Mouse (Mus musculus) lung, embryonic 15.5 days (tissue): ENCODE data around the gene Gpr82. TPM values are rescaled to one million over a fixed set of nuclear protein-coding genes. Genes with fewer than 3 reads are reported as not detected.

ENCODE experiments used
- ATAC-seq: fragments of 200-750 bp; cut with Nextera tagmentation; 2 replicates; pipeline ENCODE4 v1.8.0; 2017; ENCODE audit warnings: moderate number of reproducible peaks, borderline replicate concordance; ENCODE audit not compliant: low FRiP score, low TSS enrichment; ENCODE audit errors: extremely low read depth
- H3K27ac ChIP-seq: fragments of 300-500 bp; sonication (generic); 2 replicates; pipeline ENCODE4 v1.5.1; 2015; ENCODE audit warnings: moderate library complexity, mild to moderate bottlenecking, inconsistent platforms
- H3K27me3 ChIP-seq: fragments of 300-500 bp; sonication (generic); 2 replicates; pipeline ENCODE4 v1.6.1; 2015; ENCODE audit warnings: inconsistent platforms
- H3K36me3 ChIP-seq: fragments of 300-500 bp; sonication (generic); 2 replicates; pipeline ENCODE4 v1.6.1; 2015; ENCODE audit warnings: inconsistent platforms
- H3K4me1 ChIP-seq: fragments of 300-500 bp; sonication (generic); 2 replicates; pipeline ENCODE4 v1.6.1; 2015; ENCODE audit warnings: inconsistent platforms
- H3K4me2 ChIP-seq: fragments of 300-500 bp; sonication (generic); 2 replicates; pipeline ENCODE4 v1.6.1; 2015; ENCODE audit warnings: inconsistent platforms, mild to moderate bottlenecking, moderate library complexity
- H3K4me3 ChIP-seq: fragments of 300-500 bp; sonication (generic); 2 replicates; pipeline ENCODE4 v1.5.1; 2015; ENCODE audit warnings: mild to moderate bottlenecking, inconsistent platforms
- H3K9ac ChIP-seq: fragments of 300-500 bp; sonication (generic); 2 replicates; pipeline ENCODE4 v1.6.1; 2015; ENCODE audit warnings: inconsistent platforms
- H3K9me3 ChIP-seq: fragments of 300-500 bp; sonication (generic); 2 replicates; pipeline ENCODE4 v1.6.1; 2016; ENCODE audit warnings: inconsistent platforms
- WGBS: fragments of 180-500 bp; shearing (Covaris S2); methylation state at CpG from one replicate; pipeline ENCODE4 v1.1.7; 2015; 5-methylcytosine and 5-hydroxymethylcytosine counted together
- polyA plus RNA-seq: library from polyadenylated mRNA; unstranded; fragments of >200 nt; fragmentation: Nextera tagmentation; extraction: Ambion mirVana; gene quantifications from 2 replicates; pipeline ENCODE4 v1.2.1, GENCODE M21; 2015

Gene Gpr82
- polyA plus RNA-seq, 1 experiment from 2014 or later, result 0.42 TPM

DNA sequence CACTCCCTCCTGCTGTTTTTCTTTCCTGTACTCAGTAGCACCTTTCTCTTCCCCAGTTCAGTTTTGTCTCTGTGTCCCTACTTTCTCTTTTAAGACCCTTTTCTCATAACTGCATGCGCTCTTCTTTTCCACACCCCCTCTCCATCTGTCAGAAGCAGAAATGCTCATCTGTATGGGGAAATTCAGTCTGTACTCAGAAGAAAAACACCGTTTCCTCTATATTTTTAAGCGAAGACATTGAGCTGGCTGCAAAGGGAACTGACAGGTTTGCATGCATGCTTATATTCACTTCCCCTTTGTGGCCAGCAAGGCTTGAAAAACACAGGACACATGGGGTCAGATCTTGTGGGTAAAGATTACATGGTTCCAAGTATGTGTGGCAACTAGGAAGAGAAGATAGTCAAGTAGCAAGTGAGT, 6.2 kb upstream of the Gpr82 start:
- no peak overlapping the region for H3K27ac ChIP-seq
- H3K9ac ChIP-seq, result no peak overlapping the region
- no peak for ATAC-seq
- H3K36me3 ChIP-seq, result no peaks in the 10 kb centered on the region
- no peak overlapping the region for H3K4me3 ChIP-seq
- H3K4me1 ChIP-seq, result no peaks in the 10 kb centered on the region
- H3K27me3 ChIP-seq, result no peaks in the 10 kb centered on the region
- 74% methylated on average over 3 of the region's 3 CpGs for WGBS
- H3K9me3 ChIP-seq, result no peaks in the 10 kb centered on the region
- H3K4me2 ChIP-seq, result no peak overlapping the region

DNA sequence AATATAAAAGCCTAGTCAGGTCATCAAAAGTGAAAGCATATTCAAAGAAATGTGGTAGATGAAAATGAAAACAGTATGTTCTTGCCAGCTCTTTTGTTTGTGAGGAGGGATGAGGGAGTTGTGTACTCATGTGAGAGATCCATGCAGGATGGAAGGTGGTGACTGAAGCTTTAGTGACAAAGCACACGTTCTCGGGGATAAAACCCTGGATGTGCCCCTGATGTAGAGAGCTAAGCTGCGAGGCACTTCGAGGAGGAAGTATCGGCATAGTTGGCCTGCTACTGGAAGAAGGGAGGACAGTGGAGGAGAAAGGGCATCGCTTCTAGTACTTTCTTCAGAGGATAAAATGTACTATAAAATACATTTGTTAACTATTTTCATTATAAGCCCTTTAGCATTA, 5.3 kb upstream of the Gpr82 start:
- no peak for ATAC-seq
- no peak overlapping the region for H3K4me2 ChIP-seq
- no peaks in the 10 kb centered on the region for H3K27me3 ChIP-seq
- no peak overlapping the region for H3K27ac ChIP-seq
- no peak overlapping the region for H3K9ac ChIP-seq
- H3K4me3 ChIP-seq, result no peak overlapping the region
- H3K4me1 ChIP-seq, result no peaks in the 10 kb centered on the region
- WGBS, result 77% methylated on average over 6 of the region's 6 CpGs
- H3K9me3 ChIP-seq, result no peaks in the 10 kb centered on the region
- H3K36me3 ChIP-seq, result no peaks in the 10 kb centered on the region

DNA sequence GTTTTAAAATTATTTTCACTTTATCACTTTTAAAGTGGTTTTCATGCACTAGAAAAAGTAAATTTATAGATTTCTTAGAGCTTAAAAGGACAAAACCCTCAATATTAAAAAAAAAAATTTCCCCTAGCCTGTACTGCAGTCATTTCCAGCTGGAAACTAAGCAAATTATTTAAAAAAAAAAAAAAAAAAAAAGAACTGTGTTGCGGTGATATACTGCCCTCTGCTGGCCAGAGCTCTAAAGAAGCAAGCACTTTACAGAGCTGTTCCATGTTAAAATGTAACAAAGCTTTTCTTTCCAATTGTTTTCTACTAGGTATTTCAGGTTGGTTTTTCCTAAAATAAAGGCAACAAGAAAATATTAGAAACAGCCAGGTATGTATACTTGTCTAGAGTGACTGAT, 4.4 kb upstream of the Gpr82 start:
- Histone ChIP-seq H3K27ac (no peak overlapping the region), H3K27me3 (no peaks in the 10 kb centered on the region), H3K36me3 (no peaks in the 10 kb centered on the region), H3K9me3 (no peaks in the 10 kb centered on the region), H3K9ac (no peak overlapping the region), H3K4me3 (no peak overlapping the region), H3K4me2 (no peak overlapping the region), H3K4me1 (no peaks in the 10 kb centered on the region)
- ATAC-seq, result no peak
- WGBS, result 12% methylated on average over 1 of the region's 1 CpGs

GRCm38 (mm10) chrX:13658616-13659140, 2.5 kb upstream of the Gpr82 start:
- no peak overlapping the region for H3K4me2 ChIP-seq
- ATAC-seq, result no peak
- no peak overlapping the region for H3K4me3 ChIP-seq
- H3K9ac ChIP-seq, result no peak overlapping the region
- no peaks in the 10 kb centered on the region for H3K9me3 ChIP-seq
- H3K4me1 ChIP-seq, result no peaks in the 10 kb centered on the region
- H3K27ac ChIP-seq, result no peak overlapping the region
- WGBS, result 73% methylated on average over 3 of the region's 3 CpGs
- no peaks in the 10 kb centered on the region for H3K36me3 ChIP-seq
- no peaks in the 10 kb centered on the region for H3K27me3 ChIP-seq

DNA sequence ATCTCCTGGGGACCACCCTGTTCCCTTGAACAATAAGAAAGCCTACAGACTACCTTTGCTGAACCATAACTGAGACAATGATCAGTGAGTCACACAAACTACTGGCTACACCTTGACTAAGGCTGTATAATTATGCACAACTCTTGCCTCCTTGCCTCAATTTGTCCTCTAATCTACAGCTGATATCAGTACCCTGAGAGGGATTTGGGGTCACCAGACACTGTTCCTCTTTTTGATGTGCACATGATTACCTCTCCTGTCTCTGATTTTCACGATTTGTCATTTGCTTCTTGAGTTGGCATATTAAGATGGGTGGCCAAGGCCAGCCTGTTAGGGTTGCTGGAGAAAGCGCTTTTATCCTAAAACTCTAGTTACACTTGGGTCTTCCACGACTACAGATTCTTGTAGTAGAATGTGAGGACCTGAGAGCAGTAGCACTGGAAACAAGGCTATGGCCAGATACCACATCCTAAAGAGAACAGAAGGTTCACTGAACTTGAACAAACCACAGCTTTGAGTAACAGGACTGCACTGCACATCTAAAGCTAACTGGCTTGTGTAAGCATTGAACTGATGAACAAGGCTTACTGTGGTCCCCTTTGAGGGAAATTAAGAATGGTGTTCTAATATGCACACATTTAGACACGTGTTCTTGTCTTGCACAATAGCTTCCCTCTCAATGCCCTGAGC, 1.8 kb upstream of the Gpr82 start:
- Histone ChIP-seq H3K27me3 (no peaks in the 10 kb centered on the region), H3K27ac (no peak overlapping the region), H3K9me3 (no peaks in the 10 kb centered on the region), H3K9ac (no peak overlapping the region), H3K36me3 (no peaks in the 10 kb centered on the region), H3K4me1 (no peaks in the 10 kb centered on the region), H3K4me2 (no peak overlapping the region), H3K4me3 (no peak overlapping the region)
- 66% methylated on average over 4 of the region's 4 CpGs for WGBS
- no peak for ATAC-seq

DNA sequence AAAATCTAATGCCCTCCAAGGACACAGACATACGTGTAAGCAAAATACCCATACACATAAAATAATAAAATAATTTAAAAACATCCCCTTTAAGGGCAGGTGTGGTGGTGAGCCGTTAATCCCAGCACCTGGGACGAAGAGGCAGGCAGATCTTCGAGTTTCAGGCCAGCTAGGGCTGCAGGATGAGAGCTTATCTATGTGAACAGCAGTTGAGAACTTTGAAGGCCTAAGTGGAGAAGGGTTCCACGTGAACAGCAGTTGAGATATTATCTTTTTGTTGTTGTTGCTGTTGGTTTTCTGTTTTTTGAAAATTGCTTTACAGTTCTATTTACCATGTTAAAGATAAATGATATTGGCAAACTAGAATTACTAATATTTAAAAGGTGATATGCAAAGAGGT, 7.7 kb downstream of the Gpr82 start:
- Histone ChIP-seq H3K9ac (no peak overlapping the region), H3K4me2 (no peak overlapping the region), H3K27me3 (no peaks in the 10 kb centered on the region), H3K36me3 (no peaks in the 10 kb centered on the region), H3K27ac (no peak overlapping the region), H3K9me3 (no peaks in the 10 kb centered on the region), H3K4me3 (no peak overlapping the region), H3K4me1 (no peaks in the 10 kb centered on the region)
- no peak for ATAC-seq
- 70% methylated on average over 5 of the region's 5 CpGs for WGBS

DNA sequence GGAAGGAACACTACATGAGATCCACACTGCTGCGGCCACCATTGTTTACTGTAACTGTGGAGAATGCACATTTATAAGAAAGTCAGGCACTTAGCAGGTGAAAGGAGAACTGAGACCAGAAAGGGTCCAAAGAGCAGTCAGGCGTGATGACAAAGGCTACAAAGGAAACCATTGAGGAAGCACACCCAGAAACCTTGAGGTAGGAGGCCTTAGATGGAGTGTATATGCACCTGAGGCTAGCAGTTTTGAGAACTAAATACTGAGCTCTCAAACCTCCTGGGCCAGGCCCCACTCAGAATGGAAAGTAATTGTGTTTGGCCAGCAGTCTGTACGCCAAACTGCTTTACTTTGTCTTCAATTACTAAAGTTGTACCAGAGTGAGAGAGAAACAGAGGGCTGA, 9.2 kb downstream of the Gpr82 start:
- Histone ChIP-seq H3K4me3 (no peak overlapping the region), H3K27me3 (no peaks in the 10 kb centered on the region), H3K36me3 (no peaks in the 10 kb centered on the region), H3K4me2 (no peak overlapping the region), H3K9ac (no peak overlapping the region), H3K4me1 (no peaks in the 10 kb centered on the region), H3K9me3 (no peaks in the 10 kb centered on the region), H3K27ac (no peak overlapping the region)
- ATAC-seq, result no peak
- WGBS, result 64% methylated on average over 3 of the region's 3 CpGs

- Histone ChIP-seq H3K27ac (no peak overlapping the region), H3K4me3 (no peak overlapping the region), H3K27me3 (no peaks in the 10 kb centered on the region), H3K36me3 (no peaks in the 10 kb centered on the region), H3K4me1 (no peaks in the 10 kb centered on the region), H3K9ac (no peak overlapping the region), H3K4me2 (no peak overlapping the region), H3K9me3 (no peaks in the 10 kb centered on the region)
- 77% methylated on average over 3 of the region's 3 CpGs for WGBS
- ATAC-seq, result no peak
These were observed 11.8 kb downstream of the Gpr82 start for GRCm38 (mm10) chrX:13673001-13673400.

DNA sequence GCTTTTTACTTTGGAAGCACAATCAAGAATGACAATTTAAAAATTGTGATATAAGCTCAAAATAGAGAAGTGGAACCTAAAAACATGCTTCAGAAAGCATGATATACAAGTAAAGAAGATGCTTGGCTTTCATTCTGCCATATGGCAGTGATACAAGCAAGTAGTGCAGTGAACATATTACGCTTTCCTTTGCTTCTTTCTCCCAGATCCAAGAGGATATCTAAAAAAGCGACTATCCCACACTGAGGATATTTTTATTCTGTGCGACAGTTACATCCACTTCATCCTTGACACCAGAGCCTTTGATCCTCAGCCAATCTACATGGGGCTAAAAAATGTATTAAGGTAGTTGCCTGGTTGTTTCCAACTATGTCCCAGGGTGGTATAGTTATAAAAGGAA, 20.6 kb downstream of the Gpr82 start:
- WGBS, result 84% methylated on average over 3 of the region's 3 CpGs
- Histone ChIP-seq H3K4me1 (no peaks in the 10 kb centered on the region), H3K4me2 (no peak overlapping the region), H3K9me3 (no peaks in the 10 kb centered on the region), H3K4me3 (no peak overlapping the region), H3K9ac (no peak overlapping the region), H3K27ac (no peak overlapping the region), H3K36me3 (no peaks in the 10 kb centered on the region), H3K27me3 (no peaks in the 10 kb centered on the region; the same call in 1 of the 2 replicates)
- ATAC-seq, result no peak

GRCm38 (mm10) chrX:13686589-13686988, 25.4 kb downstream of the Gpr82 start:
- H3K9ac ChIP-seq, result no peak overlapping the region
- H3K9me3 ChIP-seq, result no peaks in the 10 kb centered on the region
- H3K4me3 ChIP-seq, result no peak overlapping the region
- no peaks in the 10 kb centered on the region for H3K4me1 ChIP-seq
- H3K36me3 ChIP-seq, result no peaks in the 10 kb centered on the region
- H3K4me2 ChIP-seq, result no peak overlapping the region
- no peak overlapping the region for H3K27ac ChIP-seq
- no peak for ATAC-seq
- H3K27me3 ChIP-seq, result no peaks in the 10 kb centered on the region; the same call in 1 of the 2 replicates
- 83% methylated on average over 1 of the region's 1 CpGs for WGBS

GRCm38 (mm10) chrX:13688356-13688755, 27.2 kb downstream of the Gpr82 start:
- ATAC-seq, result no peak
- WGBS, result 65% methylated on average over 2 of the region's 2 CpGs

GRCm38 (mm10) chrX:13691865-13692264, 30.7 kb downstream of the Gpr82 start:
- 83% methylated on average over 4 of the region's 4 CpGs for WGBS
- no peak overlapping the region for H3K27ac ChIP-seq
- no peaks in the 10 kb centered on the region for H3K4me1 ChIP-seq
- H3K36me3 ChIP-seq, result no peaks in the 10 kb centered on the region
- no peak for ATAC-seq
- no peak overlapping the region for H3K9ac ChIP-seq
- H3K4me3 ChIP-seq, result no peak overlapping the region
- H3K9me3 ChIP-seq, result no peaks in the 10 kb centered on the region
- H3K4me2 ChIP-seq, result no peak overlapping the region
- H3K27me3 ChIP-seq, result no peaks in the 10 kb centered on the region

More at GRCm38 (mm10) chrX:13688356-13688755, 27.2 kb downstream of the Gpr82 start:
- Histone ChIP-seq H3K36me3 (no peaks in the 10 kb centered on the region), H3K9ac (no peak overlapping the region), H3K27me3 (no peaks in the 10 kb centered on the region), H3K9me3 (no peaks in the 10 kb centered on the region), H3K27ac (no peak overlapping the region), H3K4me2 (no peak overlapping the region), H3K4me3 (no peak overlapping the region), H3K4me1 (no peaks in the 10 kb centered on the region)

- Histone ChIP-seq H3K4me2 (no peak overlapping the region), H3K9me3 (no peaks in the 10 kb centered on the region), H3K27me3 (no peaks in the 10 kb centered on the region), H3K4me1 (no peaks in the 10 kb centered on the region), H3K36me3 (no peaks in the 10 kb centered on the region), H3K4me3 (no peak overlapping the region), H3K9ac (no peak overlapping the region), H3K27ac (no peak overlapping the region)
- ATAC-seq, result no peak
- 49% methylated on average over 3 of the region's 3 CpGs for WGBS
These were observed 39.5 kb downstream of the Gpr82 start for GRCm38 (mm10) chrX:13700681-13701080.
